Mouse (Mus musculus) gastrocnemius, postnatal 10 days (tissue): ENCODE results near the gene Gm21060. TPM values are rescaled to one million over a fixed set of nuclear protein-coding genes. Genes with fewer than 3 reads are reported as not detected.
"Not testable (repeated sequence)": the region's sequence is repeated elsewhere in the genome, so short reads cannot be mapped to it uniquely, and the experiment has no call there.

Experiments
- DNase-seq: peaks from one replicate; pipeline ENCODE4 v3.0.0; 2021; ENCODE audit warnings: mixed read lengths
- long read RNA-seq, 2 experiments: library from polyadenylated mRNA; stranded (forward); transcript quantifications; one replicate each; pipeline ENCODE4 v2.0.0; 2021
- total RNA-seq, 2 experiments: library from RNA; stranded (reverse); gene quantifications; 2 replicates each; pipeline ENCODE4 v1.2.3; 2021

The Gm21060 gene
- not detected for total RNA-seq
- long read RNA-seq, experiment 1: 0 reads
- long read RNA-seq, experiment 2: 0 reads

GRCm38 (mm10) chr19:61296969-61297368 is at the start of gene Gm21060:
Gene Gm21060 (minus strand): TSS chr19:61297069.
- DNase-seq: no peak

GRCm38 (mm10) chr19:61320844-61321243 is 24.0 kb upstream of the Gm21060 start:
- not testable (repeated sequence) for DNase-seq

DNA sequence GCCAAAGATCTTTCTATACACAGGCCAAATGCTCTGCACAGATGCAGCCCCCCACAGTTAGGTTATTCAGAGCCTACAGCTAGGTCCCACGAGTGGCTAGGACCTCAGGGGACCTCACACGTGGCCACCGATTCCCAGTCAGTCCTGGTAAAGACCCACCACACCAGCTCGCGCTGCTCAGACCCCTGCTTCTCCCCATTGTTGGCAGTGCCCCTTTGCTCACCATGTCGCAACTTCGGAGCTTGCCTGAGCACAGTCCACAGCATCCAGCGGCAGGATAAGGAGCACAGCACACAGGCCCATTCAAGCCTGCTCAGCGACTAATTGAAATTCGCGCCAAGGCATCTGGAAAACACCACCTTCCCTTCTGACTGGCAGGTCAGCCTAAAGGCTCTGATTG is 16.3 kb upstream of the Gm21060 start:
- not testable (repeated sequence) for DNase-seq

- not testable (repeated sequence) for DNase-seq
Measured at GRCm38 (mm10) chr19:61312400-61312799, 15.5 kb upstream of the Gm21060 start.

- not testable (repeated sequence) for DNase-seq
Measured at GRCm38 (mm10) chr19:61308083-61308482, 11.2 kb upstream of the Gm21060 start.

DNA sequence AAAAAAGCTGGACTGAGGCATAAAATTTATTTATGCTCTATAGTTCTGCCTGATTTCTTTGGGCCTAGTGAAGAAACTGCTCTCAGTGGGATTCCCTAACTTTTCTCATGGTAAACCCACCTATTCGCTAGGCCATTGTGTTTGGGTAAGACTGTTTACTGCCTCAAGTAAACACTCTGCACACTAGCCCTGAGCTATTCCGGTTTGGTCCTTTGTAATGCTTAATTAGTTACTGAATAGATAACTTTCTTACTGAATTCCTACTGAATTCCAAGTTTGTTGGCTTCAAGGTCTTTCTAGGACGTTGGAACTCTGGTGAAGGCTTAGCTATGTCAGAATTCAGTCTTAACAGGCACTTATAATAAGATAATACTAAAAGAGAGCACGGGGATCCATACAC is 11.8 kb downstream of the Gm21060 start:
- not testable (repeated sequence) for DNase-seq

DNA sequence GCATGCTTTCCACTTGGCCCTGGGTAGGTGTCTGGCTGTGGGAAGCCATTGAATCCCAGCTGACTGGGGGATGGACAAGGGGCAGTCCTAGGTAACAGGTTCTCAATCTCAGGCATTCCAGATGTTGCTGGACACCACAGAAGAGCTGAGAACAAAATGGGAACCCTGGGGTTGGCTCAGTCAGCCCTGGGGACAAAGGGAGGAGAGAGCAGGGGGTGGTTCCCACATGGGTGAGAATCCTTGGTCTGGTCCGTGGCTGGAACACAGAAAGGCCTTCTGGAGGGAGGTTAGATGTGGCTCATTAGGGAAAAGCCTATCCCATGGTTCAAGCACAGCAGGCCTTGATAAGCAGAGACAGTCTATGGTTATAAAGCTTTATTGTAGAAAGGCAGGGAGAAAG is 13.3 kb downstream of the Gm21060 start:
- no peak for DNase-seq

DNA sequence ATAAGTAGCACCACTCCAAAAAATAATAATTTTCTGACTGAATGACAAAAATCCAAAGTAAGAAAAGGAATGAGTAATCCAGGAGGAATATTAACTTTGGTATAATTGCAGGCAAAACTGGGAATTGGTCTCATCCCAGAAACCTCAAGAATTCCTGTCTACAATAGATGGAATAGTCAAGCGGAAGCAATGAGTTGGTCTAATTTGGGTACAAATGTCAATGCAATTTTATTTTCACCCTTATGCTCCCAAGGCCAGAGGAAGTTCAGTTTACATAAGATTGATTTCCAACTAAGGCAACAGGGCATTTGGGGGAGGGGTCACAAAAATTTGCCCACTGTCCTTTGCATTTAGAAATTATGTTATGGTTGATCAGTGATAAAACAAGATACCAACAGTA is 21.4 kb downstream of the Gm21060 start:
- DNase-seq: no peak

DNA sequence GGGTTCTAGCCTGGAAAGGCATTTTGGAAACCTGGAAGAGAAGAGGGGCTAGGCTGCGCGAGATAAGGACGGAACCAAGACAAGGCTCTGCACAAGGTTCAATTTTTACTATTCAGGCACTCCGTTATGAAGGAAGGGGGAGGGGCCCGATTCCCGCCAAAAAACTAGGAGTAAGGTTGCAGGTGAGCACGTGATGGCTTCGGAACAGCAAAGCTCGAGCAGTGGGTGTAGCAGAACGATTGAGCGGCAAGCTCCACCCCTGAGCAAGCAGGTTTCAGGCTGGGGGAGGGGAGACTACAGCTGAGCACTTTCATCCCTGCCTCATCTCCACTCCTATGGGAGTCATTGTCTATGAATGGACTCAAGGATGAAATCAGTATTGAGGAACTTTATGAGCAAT is 27.7 kb downstream of the Gm21060 start:
- DNase-seq: not testable (repeated sequence)

DNA sequence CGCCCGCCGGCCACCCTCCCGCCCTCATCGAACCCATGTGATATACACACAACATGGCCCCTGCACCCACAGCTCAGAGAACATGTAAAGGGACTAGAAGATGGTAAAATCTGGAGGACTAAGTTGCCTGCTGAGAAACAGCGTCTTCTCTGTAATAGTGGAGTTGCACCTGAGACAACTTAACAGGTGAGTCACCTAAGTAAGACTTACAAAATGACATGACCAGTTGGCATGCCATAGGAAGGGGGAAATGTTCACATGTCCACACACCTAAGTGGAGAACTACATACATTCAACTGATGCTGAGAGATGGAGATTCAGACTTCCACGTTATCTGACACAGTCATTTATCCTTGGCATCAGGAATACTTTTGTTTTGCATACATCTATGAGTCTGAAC is 29.7 kb downstream of the Gm21060 start:
- no peak for DNase-seq

- DNase-seq: no peak
Measured at GRCm38 (mm10) chr19:61266651-61267050, 30.2 kb downstream of the Gm21060 start.

GRCm38 (mm10) chr19:61266246-61266615 is 30.6 kb downstream of the Gm21060 start:
- DNase-seq: peak; percentile 26

- DNase-seq: peak; percentile 53
Measured at GRCm38 (mm10) chr19:61265349-61266245, 31.3 kb downstream of the Gm21060 start.

DNA sequence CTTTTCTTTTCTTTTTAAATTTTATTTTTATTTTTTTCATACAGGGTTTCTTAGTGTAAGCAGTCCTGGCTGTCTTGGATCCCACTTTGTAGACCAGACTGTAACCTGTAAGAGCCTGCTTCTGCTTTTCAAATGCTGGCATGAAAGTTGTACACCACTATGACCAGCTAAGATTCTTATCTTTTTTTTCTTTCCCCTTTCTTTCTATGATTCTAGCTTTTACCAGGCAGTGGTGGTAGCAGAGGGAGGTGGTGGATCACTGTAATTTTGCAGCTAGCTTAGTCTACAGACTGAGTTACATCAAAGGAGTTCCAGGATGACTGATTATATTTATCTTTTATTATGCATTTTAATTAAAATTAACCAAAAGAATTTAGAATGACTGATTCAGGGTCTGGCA is 31.9 kb downstream of the Gm21060 start:
- DNase-seq: no peak

DNA sequence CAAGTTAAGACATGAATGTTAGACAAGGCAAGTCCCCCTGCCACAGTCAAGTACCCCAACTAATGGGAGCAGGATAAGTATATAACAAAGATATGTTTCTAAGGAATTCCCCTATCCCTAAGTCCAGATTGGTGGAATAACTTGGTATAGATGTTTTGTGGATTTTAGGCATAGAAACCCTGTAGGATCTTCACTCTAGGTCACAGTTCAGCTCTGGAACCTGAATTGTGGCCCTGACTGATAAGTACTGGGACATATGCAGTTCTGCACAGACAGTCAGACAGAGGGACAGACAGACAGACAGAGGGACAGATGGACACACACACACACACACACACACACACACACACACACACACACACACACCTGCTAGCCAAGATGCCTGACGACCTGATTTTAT is 32.6 kb downstream of the Gm21060 start:
- DNase-seq: no peak

GRCm38 (mm10) chr19:61261241-61261640 is 35.6 kb downstream of the Gm21060 start:
- no peak for DNase-seq

DNA sequence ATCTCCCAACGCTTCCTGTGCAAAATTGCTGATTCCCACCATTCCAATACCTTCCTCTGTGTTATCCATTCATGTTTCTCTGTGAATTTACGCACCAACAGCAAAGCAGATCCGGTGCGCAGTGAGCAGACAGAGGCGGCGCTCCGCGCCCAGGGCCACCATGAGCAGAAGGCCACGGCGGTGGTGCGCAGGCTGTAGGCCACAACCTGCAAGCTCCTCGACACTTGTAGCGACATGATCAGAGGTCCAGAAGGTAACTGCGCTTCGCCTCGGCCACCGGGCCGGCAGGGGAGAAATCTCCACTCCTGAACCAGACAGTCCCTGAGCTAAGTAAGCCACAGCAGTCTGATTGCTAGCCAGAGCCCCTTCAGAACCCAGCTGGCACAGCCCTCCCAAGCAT is 39.1 kb downstream of the Gm21060 start:
- DNase-seq: no peak

DNA sequence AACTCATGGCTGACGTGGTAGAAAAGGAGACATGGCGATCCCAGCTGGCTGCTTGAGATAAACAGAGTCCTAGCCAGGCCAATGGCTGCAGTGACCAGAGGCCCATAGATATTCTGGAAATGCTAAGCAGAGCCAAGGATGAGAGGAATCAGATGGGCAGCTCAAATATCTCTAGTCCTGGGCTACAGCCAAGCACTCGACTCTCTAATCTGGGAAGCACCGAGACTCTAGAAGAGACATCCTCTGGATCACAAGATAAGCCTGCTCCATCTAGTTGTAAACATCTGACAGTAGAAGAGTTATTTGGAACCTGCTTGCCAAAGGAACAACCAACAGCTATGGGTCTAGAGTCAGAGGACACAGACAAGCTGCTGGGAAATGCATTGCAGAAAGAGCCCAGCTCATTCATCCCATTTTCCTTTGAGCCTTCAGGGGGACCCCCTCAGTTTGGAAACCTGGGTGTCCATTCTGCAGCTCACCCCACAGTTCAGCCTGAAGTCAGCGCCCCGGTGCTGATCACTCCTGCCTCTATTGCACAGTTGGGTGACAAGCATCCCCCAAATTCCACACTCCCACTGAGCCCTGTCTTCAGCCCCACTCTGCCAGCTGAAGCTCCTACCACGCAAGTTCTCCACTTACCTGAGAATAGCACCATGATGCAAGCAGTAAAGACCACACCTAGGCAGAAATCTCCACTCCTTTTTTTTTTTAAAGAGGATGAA is 40.5 kb downstream of the Gm21060 start:
- no peak for DNase-seq

DNA sequence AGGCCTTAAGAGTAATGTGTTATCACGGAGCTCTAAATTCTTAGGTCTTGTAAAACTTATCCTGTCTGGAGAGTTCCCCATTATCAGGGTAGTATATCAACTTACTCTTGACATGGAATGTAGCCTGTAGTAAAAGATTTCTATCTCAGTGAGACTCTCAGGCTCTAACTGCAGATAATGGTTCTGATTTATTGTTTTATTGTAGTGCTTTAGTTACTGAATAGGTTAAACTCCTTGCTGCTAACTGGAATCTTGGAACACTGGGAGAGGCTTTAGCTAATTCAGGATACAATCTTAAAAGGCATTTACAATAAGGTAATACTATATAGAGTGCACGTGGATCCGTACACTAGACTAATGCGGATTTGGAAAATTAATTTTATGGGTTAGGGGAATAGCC is 49.5 kb downstream of the Gm21060 start:
- DNase-seq: not testable (repeated sequence)
